Mouse (Mus musculus) embryo, embryonic 10.5 days (tissue): ENCODE results near the gene Zfp689.
A peak's percentile ranks its signal among the peaks of the same experiment; 100 is the strongest.
"Not testable (repeated sequence)": the region's sequence is repeated elsewhere in the genome, so short reads cannot be mapped to it uniquely, and the experiment has no call there.

Source experiments
- DNase-seq: peaks from one replicate; pipeline ENCODE4 v3.0.0-alpha.2; 2015; ENCODE audit warnings: low spot score

Gene Zfp689

DNA sequence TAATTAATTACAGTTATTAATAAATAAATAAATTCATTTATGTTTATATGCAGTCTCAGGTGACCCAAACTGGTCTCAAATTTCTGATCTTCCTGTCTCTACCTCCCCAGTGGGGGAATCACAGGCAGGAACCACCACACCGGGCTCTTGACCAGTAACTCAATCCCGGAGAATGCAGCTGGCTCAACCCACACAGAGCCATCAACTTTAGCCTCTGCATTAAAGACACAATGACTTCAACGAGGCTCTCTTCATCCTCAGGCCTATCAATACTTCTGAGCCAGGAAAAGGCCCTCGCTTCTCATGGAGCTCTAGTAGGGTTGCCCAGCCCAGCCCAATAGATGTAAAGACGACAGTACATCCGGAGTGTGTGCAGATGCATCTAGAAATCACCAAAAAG, 44.9 kb downstream of the Zfp689 start:
- DNase-seq = not testable (repeated sequence)

GRCm38 (mm10) chr7:127402980-127403379, 46.0 kb downstream of the Zfp689 start:
- no peak for DNase-seq

- no peak for DNase-seq
Observed at GRCm38 (mm10) chr7:127400355-127400754, 48.6 kb downstream of the Zfp689 start.

GRCm38 (mm10) chr7:127393944-127394333, 55.0 kb downstream of the Zfp689 start:
- no peak for DNase-seq

DNA sequence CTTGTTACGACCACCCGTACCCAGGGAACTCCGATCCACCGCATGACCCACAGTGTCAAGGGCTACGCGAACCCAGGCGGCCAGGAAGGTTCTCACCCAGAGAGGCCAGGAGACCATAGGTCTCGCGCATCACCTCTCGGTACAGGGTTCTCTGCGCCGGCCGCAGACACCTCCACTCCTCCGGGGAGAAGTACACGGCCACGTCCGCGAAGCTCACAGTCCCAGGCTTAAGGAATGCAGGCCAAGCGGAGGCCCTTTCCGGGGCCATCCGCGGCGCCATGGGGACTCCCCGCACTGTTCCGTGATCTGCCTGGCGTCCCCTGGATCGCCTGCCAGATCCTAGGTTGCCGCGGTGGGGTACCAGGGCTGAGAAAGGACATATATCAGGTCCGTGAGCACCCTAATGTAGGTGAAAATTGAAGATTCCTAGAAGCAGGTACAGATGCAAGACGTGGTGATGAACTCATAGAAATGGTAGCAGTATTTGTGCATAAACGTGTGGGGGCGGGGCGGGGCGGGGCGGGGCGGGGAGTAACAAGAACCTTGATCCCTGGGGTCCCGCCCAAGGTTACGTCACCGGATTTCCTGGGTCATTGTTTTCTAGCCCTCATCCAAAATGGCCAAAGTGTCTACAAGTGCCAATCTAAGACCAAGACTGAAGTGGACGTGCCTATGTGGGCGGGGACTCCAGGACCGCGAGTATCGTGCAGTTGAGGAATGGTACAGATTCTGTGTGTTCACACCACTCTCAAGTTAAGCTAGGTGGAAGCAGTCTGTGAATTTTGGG, 55.6 kb downstream of the Zfp689 start, which contains the start of gene E430018J23Rik:
Gene E430018J23Rik (minus strand): TSS at position 473 of the 787 bp plus-strand sequence.
- peak; percentile 100 for DNase-seq

GRCm38 (mm10) chr7:127392251-127392824, 56.6 kb downstream of the Zfp689 start:
- no peak for DNase-seq
